Mouse (Mus musculus) spleen, adult 18-20 months (tissue): ENCODE measurements at regions not wholly inside any gene's neighbourhood (a gene's known extent, or its start where the extent isn't known, plus 50 kb on each side); places are given as distances from the start of the nearest gene placed in this dataset.

Experiments
- DNase-seq, 2 experiments: peaks; one replicate each; pipeline ENCODE4 v3.0.0; 2022; ENCODE audit warnings: mixed read lengths in 2 of 2

- DNase-seq: no peak
These were observed 134.6 kb upstream of the Arglu1 start for GRCm38 (mm10) chr8:8824886-8825285.

- no peak for DNase-seq
These were observed 130.8 kb upstream of the Arglu1 start for GRCm38 (mm10) chr8:8821119-8821518.

- DNase-seq: no peak
These were observed 130.3 kb upstream of the Arglu1 start for GRCm38 (mm10) chr8:8820614-8821013.

GRCm38 (mm10) chr8:8819233-8819931 lies 129.1 kb upstream of the Arglu1 start:
- DNase-seq: no peak

GRCm38 (mm10) chr8:8812807-8813167 lies 122.5 kb upstream of the Arglu1 start:
- no peak for DNase-seq

GRCm38 (mm10) chr8:8812051-8812806 lies 121.9 kb upstream of the Arglu1 start:
- no peak for DNase-seq

GRCm38 (mm10) chr8:8810928-8811327 lies 120.6 kb upstream of the Arglu1 start:
- DNase-seq: no peak

- DNase-seq: no peak
These were observed 119.6 kb upstream of the Arglu1 start for GRCm38 (mm10) chr8:8809835-8810439.

GRCm38 (mm10) chr8:8809349-8809748 lies 119.0 kb upstream of the Arglu1 start:
- DNase-seq: no peak

- no peak for DNase-seq
These were observed 112.5 kb upstream of the Arglu1 start for GRCm38 (mm10) chr8:8802761-8803340.

- no peak for DNase-seq
These were observed 112.0 kb upstream of the Arglu1 start for GRCm38 (mm10) chr8:8802317-8802716.

- no peak for DNase-seq
These were observed 111.3 kb upstream of the Arglu1 start for GRCm38 (mm10) chr8:8801578-8801977.

GRCm38 (mm10) chr8:8797521-8797920 lies 107.2 kb upstream of the Arglu1 start:
- DNase-seq: no peak

GRCm38 (mm10) chr8:8796951-8797350 lies 106.6 kb upstream of the Arglu1 start:
- no peak for DNase-seq

GRCm38 (mm10) chr8:8794711-8795110 lies 104.4 kb upstream of the Arglu1 start:
- DNase-seq: no peak

GRCm38 (mm10) chr8:8779931-8780330 lies 89.6 kb upstream of the Arglu1 start:
- no peak for DNase-seq

- no peak for DNase-seq
These were observed 84.2 kb upstream of the Arglu1 start for GRCm38 (mm10) chr8:8774496-8775015.

GRCm38 (mm10) chr8:8772424-8772823 lies 82.1 kb upstream of the Arglu1 start:
- no peak for DNase-seq

GRCm38 (mm10) chr8:8770397-8770796 lies 80.1 kb upstream of the Arglu1 start:
- DNase-seq: peak in 1 of 2 experiments; percentile 3

GRCm38 (mm10) chr8:8762354-8762753 lies 72.0 kb upstream of the Arglu1 start:
- no peak for DNase-seq

GRCm38 (mm10) chr8:8758283-8758682 lies 68.0 kb upstream of the Arglu1 start:
- DNase-seq: no peak

GRCm38 (mm10) chr8:8751208-8751607 lies 60.9 kb upstream of the Arglu1 start:
- no peak for DNase-seq

- no peak for DNase-seq
These were observed 56.4 kb upstream of the Arglu1 start for GRCm38 (mm10) chr8:8746691-8747090.
